Mouse (Mus musculus): ENCODE results near the gene Gp1bb. TPM values are rescaled to one million over a fixed set of nuclear protein-coding genes. Genes with fewer than 3 reads are reported as not detected.
A peak's percentile ranks its signal among the peaks of the same experiment; 100 is the strongest.

The Gp1bb gene
- polyA plus RNA-seq, 1 experiment, result 84.3 TPM

- Histone ChIP-seq H3K4me3 (replicated peaks; ENCODE audit: control insufficient read depth, low read depth, low read length) (no peak overlapping the region), H3K4me1 (ENCODE audit: control insufficient read depth, insufficient read depth, low read length) (no peaks in the 10 kb centered on the region), H3K27ac (ENCODE audit: control insufficient read depth, insufficient read depth, low read depth, low read length, poor library complexity) (no peak overlapping the region)
- TF ChIP-seq CTCF (IDR thresholded peaks at IDR 0.05; ENCODE audit: control insufficient read depth, insufficient read depth, low read length), result no peak
- WGBS, result 58% methylated on average over 2 of the region's 2 CpGs
Observed at GRCm38 (mm10) chr16:18632816-18633215, 10.6 kb upstream of the Gp1bb start.

GRCm38 (mm10) chr16:18632059-18632458 is 9.9 kb upstream of the Gp1bb start:
- Histone ChIP-seq H3K4me1 (ENCODE audit: control insufficient read depth, insufficient read depth, low read length) (no peaks in the 10 kb centered on the region), H3K4me3 (replicated peaks; ENCODE audit: control insufficient read depth, low read depth, low read length) (no peak overlapping the region), H3K27ac (ENCODE audit: control insufficient read depth, insufficient read depth, low read depth, low read length, poor library complexity) (no peak overlapping the region)
- 17% methylated on average over 3 of the region's 3 CpGs for WGBS
- TF ChIP-seq POLR2A (IDR thresholded peaks at IDR 0.05; ENCODE audit: borderline replicate concordance, control insufficient read depth, low read depth, low read length) (no peak), CTCF (IDR thresholded peaks at IDR 0.05; ENCODE audit: control insufficient read depth, insufficient read depth, low read length) (no peak)

- no peak overlapping the region for H3K4me3 ChIP-seq (replicated peaks; ENCODE audit: control insufficient read depth, low read depth, low read length)
- TF ChIP-seq POLR2A (IDR thresholded peaks at IDR 0.05; ENCODE audit: borderline replicate concordance, control insufficient read depth, low read depth, low read length) (no peak), CTCF (IDR thresholded peaks at IDR 0.05; ENCODE audit: control insufficient read depth, insufficient read depth, low read length) (no peak)
- 53% methylated on average over 7 of the region's 7 CpGs for WGBS
- H3K27ac ChIP-seq (ENCODE audit: control insufficient read depth, insufficient read depth, low read depth, low read length, poor library complexity), result no peak overlapping the region
- peaks cover 3% of the 10 kb centered on the region; the same call in 1 of the 2 replicates for H3K4me1 ChIP-seq (ENCODE audit: control insufficient read depth, insufficient read depth, low read length)
Observed at GRCm38 (mm10) chr16:18631141-18631540, 8.9 kb upstream of the Gp1bb start.

- WGBS, result 63% methylated on average over 5 of the region's 5 CpGs
- TF ChIP-seq CTCF (IDR thresholded peaks at IDR 0.05; ENCODE audit: control insufficient read depth, insufficient read depth, low read length) (no peak), POLR2A (IDR thresholded peaks at IDR 0.05; ENCODE audit: borderline replicate concordance, control insufficient read depth, low read depth, low read length) (no peak)
- Histone ChIP-seq H3K4me3 (replicated peaks; ENCODE audit: control insufficient read depth, low read depth, low read length) (peak overlapping the region; percentile 2), H3K4me1 (ENCODE audit: control insufficient read depth, insufficient read depth, low read length) (peaks cover 3% of the 10 kb centered on the region; the same call in 1 of the 2 replicates), H3K27ac (ENCODE audit: control insufficient read depth, insufficient read depth, low read depth, low read length, poor library complexity) (no peak overlapping the region)
Observed at GRCm38 (mm10) chr16:18630291-18630690, 8.1 kb upstream of the Gp1bb start.

- Histone ChIP-seq H3K4me3 (replicated peaks; ENCODE audit: control insufficient read depth, low read depth, low read length) (peak within 1 kb of the TSS; percentile 77), H3K4me1 (ENCODE audit: control insufficient read depth, insufficient read depth, low read length) (peaks cover 3% of the 10 kb centered on the region; the same call in 1 of the 2 replicates), H3K27ac (ENCODE audit: control insufficient read depth, insufficient read depth, low read depth, low read length, poor library complexity) (peak within 1 kb of the TSS; percentile 78)
- WGBS, result 2% methylated on average over 91 of the region's 93 CpGs
- TF ChIP-seq CTCF (IDR thresholded peaks at IDR 0.05; ENCODE audit: control insufficient read depth, insufficient read depth, low read length), result no peak
- TF ChIP-seq POLR2A (IDR thresholded peaks at IDR 0.05; ENCODE audit: borderline replicate concordance, control insufficient read depth, low read depth, low read length), result no peak
Observed at GRCm38 (mm10) chr16:18629390-18630231, 7.4 kb upstream of the Gp1bb start, which contains the start of gene Sept5. Gene Sept5 (minus strand): TSS chr16:18629954.

GRCm38 (mm10) chr16:18628948-18629340 is 6.7 kb upstream of the Gp1bb start:
- 25% methylated on average over 2 of the region's 2 CpGs for WGBS
- H3K4me3 ChIP-seq (replicated peaks; ENCODE audit: control insufficient read depth, low read depth, low read length), result peak overlapping the region; percentile 77
- no peak for TF ChIP-seq POLR2A (IDR thresholded peaks at IDR 0.05; ENCODE audit: borderline replicate concordance, control insufficient read depth, low read depth, low read length)
- TF ChIP-seq CTCF (IDR thresholded peaks at IDR 0.05; ENCODE audit: control insufficient read depth, insufficient read depth, low read length), result no peak
- H3K4me1 ChIP-seq (ENCODE audit: control insufficient read depth, insufficient read depth, low read length), result peaks cover 3% of the 10 kb centered on the region; the same call in 1 of the 2 replicates
- peak overlapping the region; percentile 78 for H3K27ac ChIP-seq (ENCODE audit: control insufficient read depth, insufficient read depth, low read depth, low read length, poor library complexity)

GRCm38 (mm10) chr16:18628206-18628947 is 6.2 kb upstream of the Gp1bb start:
- peak overlapping the region; percentile 77 for H3K4me3 ChIP-seq (replicated peaks; ENCODE audit: control insufficient read depth, low read depth, low read length)
- WGBS, result 58% methylated on average over 7 of the region's 7 CpGs
- H3K27ac ChIP-seq (ENCODE audit: control insufficient read depth, insufficient read depth, low read depth, low read length, poor library complexity), result peak overlapping the region; percentile 78
- TF ChIP-seq POLR2A (IDR thresholded peaks at IDR 0.05; ENCODE audit: borderline replicate concordance, control insufficient read depth, low read depth, low read length) (no peak), CTCF (IDR thresholded peaks at IDR 0.05; ENCODE audit: control insufficient read depth, insufficient read depth, low read length) (no peak)
- H3K4me1 ChIP-seq (ENCODE audit: control insufficient read depth, insufficient read depth, low read length), result peaks cover 3% of the 10 kb centered on the region; the same call in 1 of the 2 replicates

GRCm38 (mm10) chr16:18627163-18627562 is 5.0 kb upstream of the Gp1bb start:
- H3K27ac ChIP-seq (ENCODE audit: control insufficient read depth, insufficient read depth, low read depth, low read length, poor library complexity), result no peak overlapping the region
- WGBS, result 67% methylated on average over 3 of the region's 3 CpGs
- TF ChIP-seq CTCF (IDR thresholded peaks at IDR 0.05; ENCODE audit: control insufficient read depth, insufficient read depth, low read length), result no peak
- TF ChIP-seq POLR2A (IDR thresholded peaks at IDR 0.05; ENCODE audit: borderline replicate concordance, control insufficient read depth, low read depth, low read length), result no peak
- H3K4me1 ChIP-seq (ENCODE audit: control insufficient read depth, insufficient read depth, low read length), result peaks cover 3% of the 10 kb centered on the region; the same call in 1 of the 2 replicates
- no peak overlapping the region for H3K4me3 ChIP-seq (replicated peaks; ENCODE audit: control insufficient read depth, low read depth, low read length)

Data from bone marrow, adult 2 months (tissue).